Mouse (Mus musculus): ENCODE measurements around the gene Tubgcp3. TPM values are rescaled to one million over a fixed set of nuclear protein-coding genes. Genes with fewer than 3 reads are reported as not detected.

Gene Tubgcp3
- total RNA-seq, 2 experiments from 2014 or later, result 28.5 to 29.1 TPM

Small RNA genes within 50 kb of the gene (microRNA-seq; reads per million reads assigned to microRNA genes)
- gene Gm26483, result 0 reads per million in 2 experiments

Other genes starting within 250 kb of the Tubgcp3 start
- not detected for gene Spaca7, start 99.2 kb downstream of the Tubgcp3 start, total RNA-seq (2021)
- gene Atp11a, start 84.8 kb upstream of the Tubgcp3 start, total RNA-seq (2021), result 10 to 100 TPM; 85.5 to 97.3 TPM
- 10 to 100 TPM; 28.8 to 33.0 TPM for gene Mcf2l, start 201.6 kb upstream of the Tubgcp3 start, total RNA-seq (2021)